Mouse (Mus musculus) cerebellum, postnatal 14 days (tissue): ENCODE results near the gene Olfr49.
A peak's percentile ranks its signal among the peaks of the same experiment; 100 is the strongest.
"Not testable (repeated sequence)": the region's sequence is repeated elsewhere in the genome, so short reads cannot be mapped to it uniquely, and the experiment has no call there.

Experiments used
- DNase-seq, 2 experiments: peaks; one replicate each; pipeline ENCODE4 v3.0.0; 2021; ENCODE audit warnings: mixed read lengths in 2 of 2

Olfr49 gene

GRCm38 (mm10) chr14:54230638-54231150 lies 54.0 kb downstream of the Olfr49 start:
- no peak for DNase-seq

- not testable (repeated sequence) for DNase-seq
Observed at GRCm38 (mm10) chr14:54229849-54230248, 54.9 kb downstream of the Olfr49 start.

- DNase-seq: peak in 1 of 2 experiments; percentile 28
Observed at GRCm38 (mm10) chr14:54228933-54229713, 55.6 kb downstream of the Olfr49 start.

- DNase-seq: no peak
Observed at GRCm38 (mm10) chr14:54228501-54228900, 56.2 kb downstream of the Olfr49 start.
